Mouse (Mus musculus): ENCODE measurements around the gene Heyl. TPM values are rescaled to one million over a fixed set of nuclear protein-coding genes. Genes with fewer than 3 reads are reported as not detected.

The Heyl gene
- polyA plus RNA-seq (2014; fragmentation: Nextera tagmentation; extraction: Ambion mirVana): 2.4 and 2.5 TPM in 2 replicates

DNA sequence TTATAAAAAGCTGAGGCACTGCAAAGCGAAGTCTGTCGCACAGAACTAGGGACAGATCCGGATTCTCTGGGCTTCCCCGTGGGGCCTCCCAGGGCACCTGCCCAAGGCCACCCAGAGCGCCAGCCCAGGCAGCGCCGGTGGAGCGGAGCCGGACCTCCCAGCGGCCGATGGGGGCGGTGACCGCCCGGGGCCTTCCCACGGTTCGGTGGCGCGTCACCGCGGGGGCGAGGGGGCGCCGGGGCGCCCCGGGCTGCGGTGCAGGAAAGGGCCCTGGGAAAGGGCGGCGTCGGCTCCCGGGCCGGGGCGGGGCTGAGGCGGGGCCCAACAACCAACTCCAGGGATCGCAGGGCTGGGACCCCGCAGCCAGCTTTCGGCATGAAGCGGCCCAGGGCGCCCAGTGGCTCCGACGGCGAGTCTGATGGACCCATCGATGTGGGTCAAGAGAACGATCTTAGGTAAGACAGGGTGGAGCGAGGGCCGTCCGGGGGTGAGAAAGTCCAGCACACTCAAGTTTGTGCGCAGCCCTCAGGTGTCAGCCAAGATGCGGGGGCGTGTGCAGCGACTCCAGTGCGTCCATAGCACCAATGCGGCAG lies at the start of gene Heyl:
TSS of gene Heyl (plus strand) at position 65 of the 593 bp plus-strand sequence.
- DNase-seq (ENCODE audit: low spot score): no peak
- H3K4me1 ChIP-seq (replicated peaks; ENCODE audit: control insufficient read depth, insufficient read depth, low read length): peaks cover 8% of the 10 kb centered on the region
- ATAC-seq (replicated peaks; ENCODE audit: low FRiP score): peak; percentile 46; the same call in 1 of the 2 replicates
- H3K9ac ChIP-seq (ENCODE audit: low read depth, low read length): no peak within 1 kb of the TSS
- peak within 1 kb of the TSS; percentile 72 for H3K4me2 ChIP-seq
- H3K27ac ChIP-seq (ENCODE audit: low read depth, low read length): no peak within 1 kb of the TSS
- WGBS: 4% methylated on average over 47 of the region's 52 CpGs
- H3K36me3 ChIP-seq (ENCODE audit: control insufficient read depth, insufficient read depth, low read length): no peaks in the 10 kb centered on the region
- peak within 1 kb of the TSS; percentile 49 for H3K4me3 ChIP-seq (ENCODE audit: low read depth, low read length)
- H3K9me3 ChIP-seq (ENCODE audit: control insufficient read depth, low read length): no peaks in the 10 kb centered on the region
- H3K27me3 ChIP-seq (replicated peaks; ENCODE audit: control insufficient read depth, insufficient read depth, low read length): peaks cover 47% of the 10 kb centered on the region

DNA sequence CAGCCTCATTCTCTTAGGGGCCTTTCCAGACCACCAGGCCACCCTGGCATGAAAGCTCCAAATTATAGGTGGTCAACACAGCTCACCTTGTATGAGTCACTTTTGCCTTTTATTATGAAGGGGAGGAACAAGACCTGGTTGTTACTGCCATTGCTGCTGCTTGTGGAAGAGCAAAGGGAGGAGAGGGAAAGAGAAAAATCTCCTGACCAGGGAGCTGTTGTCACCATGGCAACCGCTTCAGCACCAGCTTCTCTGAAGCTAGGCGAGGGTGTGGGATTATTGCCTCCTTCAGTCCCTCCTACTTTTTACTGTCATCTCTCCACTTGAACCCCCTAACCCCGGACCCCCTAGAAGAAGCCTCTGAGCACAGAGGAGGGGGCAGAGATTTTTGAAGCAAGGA lies 48.5 kb upstream of the Heyl start:
- Histone ChIP-seq H3K9ac (ENCODE audit: low read depth, low read length) (no peak overlapping the region), H3K4me1 (replicated peaks; ENCODE audit: control insufficient read depth, insufficient read depth, low read length) (peaks cover 9% of the 10 kb centered on the region), H3K27ac (ENCODE audit: low read depth, low read length) (no peak overlapping the region), H3K9me3 (ENCODE audit: control insufficient read depth, low read length) (no peaks in the 10 kb centered on the region), H3K4me2 (no peak overlapping the region), H3K27me3 (replicated peaks; ENCODE audit: control insufficient read depth, insufficient read depth, low read length) (peaks cover 70% of the 10 kb centered on the region), H3K4me3 (ENCODE audit: low read depth, low read length) (no peak overlapping the region), H3K36me3 (ENCODE audit: control insufficient read depth, insufficient read depth, low read length) (no peaks in the 10 kb centered on the region)
- ATAC-seq (replicated peaks; ENCODE audit: low FRiP score): no peak
- 55% methylated on average over 3 of the region's 3 CpGs for whole genome bisulfite sequencing
- DNase-seq (ENCODE audit: low spot score): no peak

DNA sequence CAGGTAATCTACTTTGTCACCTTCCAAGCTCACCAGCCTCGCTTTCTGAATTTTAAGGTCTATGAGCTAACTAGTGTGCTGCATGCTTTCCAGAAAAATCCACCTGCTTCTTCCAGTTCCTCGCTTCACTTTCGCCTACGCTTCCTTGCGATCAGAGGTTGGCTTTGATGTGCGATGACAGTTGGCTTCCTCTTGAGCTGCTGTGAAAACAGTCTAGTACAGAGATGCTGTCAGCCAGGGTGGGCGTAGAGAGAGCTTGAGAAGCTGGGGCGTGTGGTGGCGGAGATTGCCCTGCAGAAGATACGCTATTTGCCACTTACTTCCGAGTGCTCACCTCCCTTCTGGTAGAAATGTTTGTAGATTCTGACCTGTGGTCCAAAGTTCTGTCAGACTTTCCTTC lies 41.0 kb upstream of the Heyl start:
- Histone ChIP-seq H3K27me3 (replicated peaks; ENCODE audit: control insufficient read depth, insufficient read depth, low read length) (peaks cover 25% of the 10 kb centered on the region), H3K9me3 (ENCODE audit: control insufficient read depth, low read length) (no peaks in the 10 kb centered on the region), H3K4me1 (replicated peaks; ENCODE audit: control insufficient read depth, insufficient read depth, low read length) (no peaks in the 10 kb centered on the region), H3K4me3 (ENCODE audit: low read depth, low read length) (no peak overlapping the region), H3K36me3 (ENCODE audit: control insufficient read depth, insufficient read depth, low read length) (no peaks in the 10 kb centered on the region), H3K27ac (ENCODE audit: low read depth, low read length) (no peak overlapping the region), H3K4me2 (no peak overlapping the region), H3K9ac (ENCODE audit: low read depth, low read length) (no peak overlapping the region)
- no peak for DNase-seq (ENCODE audit: low spot score)
- WGBS: 74% methylated on average over 11 of the region's 11 CpGs
- ATAC-seq (replicated peaks; ENCODE audit: low FRiP score): no peak

DNA sequence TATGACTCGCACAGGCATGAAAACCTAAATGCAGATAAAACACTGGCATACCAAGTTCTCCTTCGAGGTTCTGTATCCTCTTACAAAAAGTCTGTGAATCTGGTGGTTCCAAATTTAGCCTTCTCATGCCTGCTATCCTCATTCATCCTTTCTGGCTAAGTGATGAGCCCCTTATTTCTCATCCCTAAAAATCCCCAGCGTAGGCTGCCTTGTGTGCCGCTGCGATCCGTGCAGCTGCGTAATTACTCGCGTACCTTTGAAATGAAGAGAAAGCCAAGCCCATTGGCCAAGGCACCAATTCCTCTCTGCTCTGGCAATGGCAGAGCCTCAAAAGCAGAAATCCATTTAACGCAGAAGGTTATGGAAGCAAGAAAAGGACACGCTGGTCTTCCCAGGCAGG lies 39.6 kb upstream of the Heyl start:
- H3K9ac ChIP-seq (ENCODE audit: low read depth, low read length): no peak overlapping the region
- peaks cover 31% of the 10 kb centered on the region for H3K27me3 ChIP-seq (replicated peaks; ENCODE audit: control insufficient read depth, insufficient read depth, low read length)
- no peaks in the 10 kb centered on the region for H3K4me1 ChIP-seq (replicated peaks; ENCODE audit: control insufficient read depth, insufficient read depth, low read length)

DNA sequence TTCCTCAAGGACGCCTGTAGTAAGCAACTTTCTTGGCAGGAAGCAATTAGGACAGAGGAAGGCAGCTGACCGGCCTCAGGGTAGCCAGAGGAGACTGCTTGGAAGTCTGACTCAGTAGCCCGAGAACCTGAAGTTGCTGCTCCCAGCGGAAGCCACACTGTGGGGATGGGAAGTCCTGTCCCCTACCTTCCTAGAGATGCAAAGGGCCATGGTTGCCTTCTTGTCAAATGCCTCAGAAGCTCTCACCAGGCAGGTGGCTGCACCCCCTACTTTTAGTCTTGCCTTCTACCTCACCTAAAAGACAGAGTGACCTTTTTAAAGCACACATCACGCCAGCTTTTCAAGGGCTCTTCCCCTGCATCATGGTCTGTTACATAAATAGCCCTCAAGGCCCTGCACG lies 36.7 kb upstream of the Heyl start:
- Histone ChIP-seq H3K4me1 (replicated peaks; ENCODE audit: control insufficient read depth, insufficient read depth, low read length) (peaks cover 5% of the 10 kb centered on the region), H3K27ac (ENCODE audit: low read depth, low read length) (no peak overlapping the region), H3K9ac (ENCODE audit: low read depth, low read length) (no peak overlapping the region), H3K4me3 (ENCODE audit: low read depth, low read length) (no peak overlapping the region), H3K27me3 (replicated peaks; ENCODE audit: control insufficient read depth, insufficient read depth, low read length) (peaks cover 45% of the 10 kb centered on the region), H3K36me3 (ENCODE audit: control insufficient read depth, insufficient read depth, low read length) (no peaks in the 10 kb centered on the region), H3K4me2 (no peak overlapping the region), H3K9me3 (ENCODE audit: control insufficient read depth, low read length) (no peaks in the 10 kb centered on the region)
- ATAC-seq (replicated peaks; ENCODE audit: low FRiP score) (no peak), DNase-seq (ENCODE audit: low spot score) (no peak)
- WGBS: 56% methylated on average over 6 of the region's 6 CpGs

More for the DNA sequence above, 39.6 kb upstream of the Heyl start:
- H3K36me3 ChIP-seq (ENCODE audit: control insufficient read depth, insufficient read depth, low read length): no peaks in the 10 kb centered on the region
- H3K27ac ChIP-seq (ENCODE audit: low read depth, low read length): no peak overlapping the region
- H3K4me2 ChIP-seq: no peak overlapping the region
- WGBS: 87% methylated on average over 11 of the region's 11 CpGs
- H3K9me3 ChIP-seq (ENCODE audit: control insufficient read depth, low read length): no peaks in the 10 kb centered on the region
- no peak for DNase-seq (ENCODE audit: low spot score)
- no peak overlapping the region for H3K4me3 ChIP-seq (ENCODE audit: low read depth, low read length)
- ATAC-seq (replicated peaks; ENCODE audit: low FRiP score): no peak

DNA sequence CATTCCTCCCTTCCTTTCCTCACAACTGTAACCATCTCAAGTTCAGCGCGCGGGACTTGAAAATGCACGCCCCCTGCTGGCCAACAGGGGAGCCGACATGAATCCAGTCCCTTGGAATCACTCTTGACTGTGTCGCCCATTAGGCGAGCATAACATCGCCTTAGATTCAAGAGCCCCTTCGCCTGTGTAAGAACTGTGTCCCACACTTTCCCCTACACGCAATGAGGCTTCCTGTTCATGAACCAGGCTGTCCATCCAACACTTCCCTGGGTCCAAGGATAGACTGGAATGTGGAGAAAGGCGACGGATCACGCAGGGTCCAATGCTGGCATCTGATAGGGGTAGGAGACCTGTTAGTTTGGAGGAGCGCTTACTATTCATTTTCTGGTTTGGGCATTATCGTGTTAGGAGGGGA lies 32.6 kb upstream of the Heyl start:
- Histone ChIP-seq H3K4me1 (replicated peaks; ENCODE audit: control insufficient read depth, insufficient read depth, low read length) (peaks cover 6% of the 10 kb centered on the region), H3K4me3 (ENCODE audit: low read depth, low read length) (peak overlapping the region; percentile 40; the same call in 1 of the 2 replicates), H3K27me3 (replicated peaks; ENCODE audit: control insufficient read depth, insufficient read depth, low read length) (peaks cover 59% of the 10 kb centered on the region), H3K36me3 (ENCODE audit: control insufficient read depth, insufficient read depth, low read length) (no peaks in the 10 kb centered on the region), H3K9me3 (ENCODE audit: control insufficient read depth, low read length) (no peaks in the 10 kb centered on the region), H3K27ac (ENCODE audit: low read depth, low read length) (no peak overlapping the region), H3K4me2 (peak overlapping the region; percentile 65), H3K9ac (ENCODE audit: low read depth, low read length) (no peak overlapping the region)
- DNase-seq (ENCODE audit: low spot score): peak; percentile 56
- 2% methylated on average over 15 of the region's 15 CpGs for WGBS
- no peak; the same call in 1 of the 2 replicates for ATAC-seq (replicated peaks; ENCODE audit: low FRiP score)

DNA sequence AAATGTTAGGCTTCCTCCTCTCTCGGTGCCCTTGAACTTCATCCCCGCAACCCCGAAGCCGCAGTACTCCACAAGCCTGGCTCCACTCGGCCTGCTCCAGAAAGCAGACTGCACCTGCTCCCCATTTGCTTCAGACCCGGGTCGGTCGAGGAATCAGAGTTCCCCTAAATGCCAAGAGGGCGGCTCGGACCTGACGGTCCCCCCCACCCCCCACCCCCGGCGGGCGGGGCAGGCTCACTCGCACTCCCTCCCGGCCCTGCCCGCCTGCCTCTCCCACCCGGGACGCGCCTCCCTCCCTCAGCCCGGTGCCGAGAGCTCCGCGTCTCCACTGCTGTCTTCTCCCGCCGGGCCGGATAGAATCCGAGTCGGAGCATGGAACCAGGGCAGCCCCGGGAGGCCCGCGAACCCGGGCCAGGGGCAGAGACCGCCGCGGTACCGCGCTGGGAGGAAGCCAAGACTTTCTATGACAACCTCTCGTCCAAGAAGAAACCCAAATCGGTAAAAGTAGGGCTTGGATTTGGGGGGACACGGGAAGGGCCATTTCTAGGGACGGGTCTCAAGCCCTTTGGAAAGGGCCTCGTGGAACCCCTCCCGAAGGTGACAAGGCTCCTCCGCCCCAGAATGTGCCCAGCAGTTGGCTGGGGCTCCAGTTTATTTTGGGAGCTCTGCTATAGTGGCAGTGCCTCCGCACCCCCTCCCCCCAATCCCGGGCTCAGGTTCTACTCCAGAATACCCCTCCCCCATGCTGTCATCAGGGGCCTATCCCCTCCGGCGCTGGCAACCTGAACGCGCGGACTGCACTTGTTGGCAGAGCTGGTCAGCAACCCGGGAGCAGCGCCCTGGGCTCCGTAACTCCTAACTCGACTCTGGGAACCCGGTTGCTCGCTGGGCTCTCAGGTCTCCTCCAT lies 31.9 kb upstream of the Heyl start, which contains the start of gene Nt5c1a:
TSS of gene Nt5c1a (plus strand) at position 319 of the 908 bp plus-strand sequence.
- Histone ChIP-seq H3K9me3 (ENCODE audit: control insufficient read depth, low read length) (no peaks in the 10 kb centered on the region), H3K9ac (ENCODE audit: low read depth, low read length) (no peak within 1 kb of the TSS), H3K4me3 (ENCODE audit: low read depth, low read length) (peak within 1 kb of the TSS; percentile 40), H3K4me2 (peak within 1 kb of the TSS; percentile 65), H3K27ac (ENCODE audit: low read depth, low read length) (no peak within 1 kb of the TSS), H3K27me3 (replicated peaks; ENCODE audit: control insufficient read depth, insufficient read depth, low read length) (peaks cover 59% of the 10 kb centered on the region), H3K36me3 (ENCODE audit: control insufficient read depth, insufficient read depth, low read length) (no peaks in the 10 kb centered on the region), H3K4me1 (replicated peaks; ENCODE audit: control insufficient read depth, insufficient read depth, low read length) (peaks cover 6% of the 10 kb centered on the region)
- ATAC-seq (replicated peaks; ENCODE audit: low FRiP score) (0 out of 2 replicates have a peak, but pooled peaks have one; percentile 29), DNase-seq (ENCODE audit: low spot score) (no peak)
- WGBS: 2% methylated on average over 57 of the region's 58 CpGs

DNA sequence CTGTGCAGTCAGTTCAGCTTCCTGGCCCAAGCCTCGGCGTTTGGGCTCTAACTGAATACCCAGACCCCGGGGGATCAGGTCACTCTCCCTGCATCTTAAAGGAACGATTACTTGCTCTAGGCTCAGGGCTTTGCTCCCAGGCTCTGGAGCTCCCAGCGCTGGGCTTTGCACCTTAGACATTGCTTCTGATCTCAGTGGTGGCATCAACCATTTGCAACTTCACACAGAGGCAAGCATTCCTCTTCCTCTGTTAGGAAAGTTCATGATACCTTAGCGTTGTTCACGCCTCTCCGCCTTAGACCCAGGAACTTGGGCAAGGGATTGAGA lies 31.3 kb upstream of the Heyl start:
- WGBS: 11% methylated on average over 8 of the region's 8 CpGs

More for the DNA sequence above, 31.3 kb upstream of the Heyl start:
- Histone ChIP-seq H3K36me3 (ENCODE audit: control insufficient read depth, insufficient read depth, low read length) (no peaks in the 10 kb centered on the region), H3K4me3 (ENCODE audit: low read depth, low read length) (no peak overlapping the region; the same call in 1 of the 2 replicates), H3K4me2 (peak overlapping the region; percentile 65), H3K27ac (ENCODE audit: low read depth, low read length) (no peak overlapping the region), H3K9ac (ENCODE audit: low read depth, low read length) (no peak overlapping the region), H3K9me3 (ENCODE audit: control insufficient read depth, low read length) (no peaks in the 10 kb centered on the region), H3K4me1 (replicated peaks; ENCODE audit: control insufficient read depth, insufficient read depth, low read length) (peaks cover 6% of the 10 kb centered on the region), H3K27me3 (replicated peaks; ENCODE audit: control insufficient read depth, insufficient read depth, low read length) (peaks cover 61% of the 10 kb centered on the region)
- ATAC-seq (replicated peaks; ENCODE audit: low FRiP score) (no peak), DNase-seq (ENCODE audit: low spot score) (no peak)
